Mouse (Mus musculus): ENCODE measurements around the gene Ccdc149.

The Ccdc149 gene

DNA sequence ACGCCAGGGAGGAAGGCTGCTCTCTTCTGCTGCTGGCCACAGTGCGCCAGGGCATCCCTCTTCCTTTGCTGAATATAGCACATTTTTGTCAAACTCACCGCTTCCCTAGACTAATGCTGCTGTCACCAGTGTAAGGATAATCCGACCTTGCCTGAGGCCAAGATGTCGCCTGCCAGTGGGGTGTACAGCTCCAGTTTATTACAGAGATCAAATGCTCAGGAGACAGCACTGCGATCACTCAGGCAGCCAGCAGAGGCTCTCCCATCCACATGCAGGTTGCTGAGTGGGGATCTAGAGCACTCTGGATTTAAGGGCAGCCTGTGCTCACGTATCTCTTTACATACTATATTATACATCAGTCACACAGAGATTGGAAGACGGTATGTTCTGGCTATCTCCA lies 22.1 kb downstream of the Ccdc149 start:
- DNase-seq (ENCODE audit: low spot score in 2 of 2) = no peak

DNA sequence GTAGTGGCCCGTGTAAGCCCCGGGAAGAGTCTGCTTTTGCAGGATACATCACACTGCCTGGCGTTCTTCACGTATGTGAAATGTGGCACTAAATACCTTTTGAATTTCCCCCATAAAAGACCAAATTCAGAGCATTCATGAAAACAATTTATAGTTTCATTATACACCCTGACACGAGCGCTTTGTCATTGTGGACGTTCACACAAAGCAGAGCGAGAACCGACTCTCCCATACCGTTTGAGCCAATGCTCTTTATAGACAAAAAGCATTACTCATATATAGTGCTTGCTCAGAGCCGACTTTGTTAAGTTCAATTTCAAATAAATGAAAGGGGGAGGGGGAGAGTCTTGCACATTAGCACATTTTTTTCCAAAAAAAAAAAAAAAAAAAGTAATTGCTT lies 31.0 kb downstream of the Ccdc149 start:
- no peak for DNase-seq (ENCODE audit: low spot score in 2 of 2)

DNA sequence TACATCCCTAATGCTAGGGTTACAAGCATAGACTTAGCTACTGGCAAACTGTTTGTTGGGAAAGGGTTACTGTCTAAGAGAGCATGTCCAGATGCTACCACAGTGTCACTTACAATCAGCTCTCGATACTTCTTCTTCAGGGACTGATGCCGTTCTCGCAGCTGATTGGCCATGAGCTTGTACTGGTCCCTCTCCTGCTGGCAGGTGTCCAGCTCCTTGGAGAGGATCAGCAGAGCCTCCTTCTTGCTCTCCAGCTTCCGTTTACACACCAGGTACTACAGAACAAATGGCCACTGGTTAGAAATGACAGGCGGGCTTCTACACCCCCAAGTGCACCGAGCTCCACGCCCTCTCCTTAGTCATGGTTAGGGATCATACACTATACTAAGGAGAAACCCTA lies 32.4 kb downstream of the Ccdc149 start:
- DNase-seq (ENCODE audit: low spot score in 2 of 2) = no peak

DNA sequence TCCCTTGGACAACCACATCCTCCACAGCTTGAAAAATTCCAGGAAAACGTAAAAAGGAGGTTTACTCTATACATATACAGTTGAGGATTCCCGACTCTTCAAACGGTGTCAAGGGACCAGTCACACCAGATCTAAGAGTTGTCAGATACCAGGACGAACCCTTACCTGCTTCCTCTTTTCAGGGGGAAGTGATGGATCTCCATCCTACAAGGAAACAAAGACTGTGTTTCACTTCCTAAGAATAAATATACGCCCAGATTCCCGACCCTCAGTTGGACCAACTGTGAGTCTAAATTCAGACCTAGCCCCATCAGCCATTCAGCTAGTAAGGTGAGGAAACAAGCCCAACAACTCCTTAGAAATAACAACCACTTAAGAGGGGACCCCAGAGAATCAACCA lies 35.8 kb downstream of the Ccdc149 start:
- DNase-seq (ENCODE audit: low spot score in 2 of 2) = no peak

DNA sequence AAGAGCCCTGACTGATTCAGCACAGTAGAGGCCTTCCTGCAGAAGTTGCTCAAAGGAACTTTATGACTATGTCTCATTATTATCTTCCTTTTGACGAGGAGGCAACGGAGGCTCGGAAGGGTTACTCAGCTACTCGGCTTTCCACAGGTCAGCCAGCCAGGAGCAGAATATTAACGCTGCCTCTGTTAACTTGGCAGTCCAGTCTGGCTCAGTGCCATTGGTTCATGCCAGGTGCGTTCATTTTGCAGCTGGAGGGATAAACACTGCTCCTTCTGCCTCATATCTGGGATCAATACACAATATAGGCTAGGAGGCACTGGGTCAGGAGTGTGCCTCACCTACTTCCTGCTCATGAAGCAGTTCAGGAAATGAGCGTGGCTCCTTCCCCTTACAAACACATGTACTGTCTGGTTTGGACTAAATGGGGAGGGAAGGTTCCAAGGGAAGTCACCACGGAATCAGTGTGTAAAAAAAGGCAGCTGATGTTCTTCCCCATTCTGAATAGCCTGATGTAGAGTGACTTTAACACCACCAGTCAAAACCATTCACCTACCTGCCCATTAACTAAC lies 40.0 kb downstream of the Ccdc149 start:
- no peak for DNase-seq (ENCODE audit: low spot score in 2 of 2)

DNA sequence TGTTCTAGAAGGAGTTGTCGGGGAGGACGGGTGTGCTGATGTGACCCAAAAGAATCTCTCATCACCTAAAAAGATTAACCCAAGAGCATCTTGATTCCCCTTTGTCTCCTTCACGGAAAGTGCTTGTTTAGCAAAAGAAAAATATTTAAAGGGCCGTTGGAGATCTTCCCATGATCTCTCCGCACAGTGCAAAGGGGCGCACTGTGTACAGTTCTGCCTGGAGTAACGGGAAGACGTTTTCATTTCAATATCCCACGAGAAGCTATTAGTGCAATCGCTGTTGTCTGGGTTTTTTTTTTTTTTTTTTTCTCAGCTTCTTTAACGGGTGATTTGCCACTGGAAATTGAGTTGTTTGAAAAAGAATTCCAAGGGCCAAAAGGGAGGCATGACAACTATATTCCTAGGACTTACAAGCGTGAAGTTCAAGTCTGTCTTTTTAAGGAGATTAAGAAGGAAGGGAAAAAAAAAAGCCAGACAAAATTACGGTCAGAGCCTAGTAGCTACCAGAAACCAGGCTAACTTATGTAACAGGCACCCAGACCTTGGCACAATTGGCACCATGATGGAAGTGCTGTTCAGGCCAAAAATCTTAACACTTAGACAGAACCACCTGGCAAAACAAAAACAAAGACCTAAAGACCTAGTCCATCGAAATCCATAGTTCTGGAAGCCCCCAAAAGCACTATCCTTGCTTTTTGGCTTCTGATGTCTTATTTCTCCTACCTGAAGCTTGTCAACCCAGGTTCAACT lies 41.4 kb downstream of the Ccdc149 start:
- no peak for DNase-seq (ENCODE audit: low spot score in 2 of 2)

DNA sequence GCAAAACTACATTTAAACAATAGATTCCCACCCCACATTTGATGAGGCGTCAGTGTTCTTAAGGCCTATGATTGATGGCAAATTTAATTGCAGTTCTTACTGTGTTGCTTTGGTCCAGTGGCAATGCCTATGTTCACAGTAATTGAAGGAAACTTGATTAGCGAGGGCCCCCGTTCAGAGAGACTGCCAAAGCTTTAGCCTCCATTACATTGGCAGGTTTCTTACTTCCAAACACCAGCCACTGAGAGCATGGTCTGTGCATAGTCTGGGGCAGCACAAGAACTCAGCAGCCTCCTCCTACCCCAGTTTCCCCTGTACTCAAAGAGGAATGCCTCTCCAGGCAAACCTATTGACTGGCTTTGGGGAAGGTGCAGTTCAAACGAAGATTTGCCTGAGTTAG lies 42.7 kb downstream of the Ccdc149 start:
- no peak for DNase-seq (ENCODE audit: low spot score in 2 of 2)

DNA sequence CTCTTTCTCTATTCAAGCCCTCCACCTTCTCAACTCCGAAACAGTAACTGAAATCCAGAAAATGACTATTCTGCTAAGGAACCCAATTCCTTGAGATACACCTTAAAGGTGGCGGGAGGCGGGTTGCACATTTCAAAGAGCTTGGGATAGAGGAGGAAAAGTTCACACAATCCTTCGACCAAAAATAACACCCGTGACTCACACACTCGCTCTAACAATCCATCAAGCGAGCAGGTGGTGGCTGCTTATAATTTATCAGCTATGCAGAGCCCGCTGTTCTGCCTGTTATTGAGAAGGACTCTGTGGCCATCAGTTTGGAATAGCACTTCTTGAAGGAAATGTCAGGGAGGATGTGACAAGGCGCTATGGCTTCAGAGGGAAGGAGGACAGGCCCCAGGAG lies 45.5 kb downstream of the Ccdc149 start:
- DNase-seq (ENCODE audit: low spot score in 2 of 2) = no peak

DNA sequence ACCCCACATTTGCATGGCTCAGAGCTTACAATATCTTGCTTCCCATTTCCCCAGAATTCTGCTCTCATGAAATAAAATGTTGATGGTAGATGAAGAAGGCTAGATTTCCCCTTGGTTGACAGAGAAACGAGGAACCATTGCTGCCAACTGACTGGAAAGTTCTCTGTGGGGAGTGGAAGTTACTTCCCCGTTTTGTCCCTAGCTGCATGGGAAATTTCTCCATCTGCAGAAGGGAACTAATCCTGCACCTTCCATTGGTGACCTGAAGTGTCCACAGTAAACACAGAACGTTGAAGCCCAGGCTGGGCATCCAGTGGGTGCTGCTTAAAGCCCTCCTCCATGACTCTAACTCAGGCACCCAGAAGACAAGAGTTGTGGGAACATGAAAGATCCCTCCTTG lies 47.4 kb downstream of the Ccdc149 start:
- DNase-seq (ENCODE audit: low spot score in 2 of 2) = no peak

DNA sequence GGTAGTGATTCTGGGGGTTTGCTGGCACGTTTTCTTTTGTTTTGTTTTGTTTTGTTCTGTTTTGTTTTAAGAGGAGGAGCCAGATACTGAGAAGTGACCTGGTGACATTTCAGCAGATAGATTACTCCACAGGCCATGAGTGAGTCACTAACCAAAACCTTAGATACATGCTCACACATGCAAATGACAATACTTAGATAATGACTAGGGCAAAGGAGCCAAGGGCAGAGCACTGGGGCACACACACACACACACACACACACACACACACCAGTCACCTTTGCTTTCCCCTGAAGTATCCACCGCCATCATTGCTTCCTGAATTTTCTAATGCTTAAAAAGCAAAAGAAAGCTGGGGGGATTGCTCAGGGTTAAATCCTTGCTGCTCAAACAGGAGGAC lies 54.8 kb downstream of the Ccdc149 start:
- no peak for DNase-seq (ENCODE audit: low spot score in 2 of 2)

DNA sequence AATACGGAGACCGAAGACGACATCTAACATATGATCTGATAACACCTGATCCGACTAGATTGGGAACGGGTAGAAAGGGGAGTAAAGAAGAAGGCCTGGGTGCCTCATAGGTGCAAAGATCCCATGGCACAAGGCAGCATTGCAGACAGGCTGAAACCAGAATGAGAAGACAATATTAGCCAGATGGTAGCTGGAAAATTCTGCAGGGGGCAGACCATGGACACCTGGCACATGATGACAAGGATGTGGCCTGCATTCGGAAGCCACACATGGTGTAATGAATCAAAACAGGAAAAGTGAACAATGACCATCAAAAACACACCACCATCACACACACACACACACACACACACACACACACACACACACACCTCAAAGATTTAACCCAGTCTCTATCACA lies 55.4 kb downstream of the Ccdc149 start:
- no peak for DNase-seq (ENCODE audit: low spot score in 2 of 2)

DNA sequence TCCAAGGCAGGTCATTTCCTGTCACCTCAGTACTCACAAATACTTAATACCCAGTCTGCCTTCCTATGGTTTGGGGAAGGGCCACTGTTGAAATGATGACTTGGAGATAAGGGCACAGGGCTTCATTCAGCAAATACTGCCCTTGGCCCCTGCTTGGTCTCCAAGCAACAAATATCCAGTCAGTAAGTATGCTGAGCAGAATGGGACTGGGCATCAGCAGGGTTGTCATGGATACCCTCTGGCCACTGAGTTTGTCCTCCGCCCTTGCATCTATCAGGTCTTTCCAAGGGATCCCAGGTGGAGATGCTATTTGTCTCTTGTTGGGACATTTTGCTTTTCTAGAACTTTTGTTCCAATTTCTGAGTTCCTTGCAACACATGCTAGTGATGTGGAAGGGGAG lies 56.1 kb downstream of the Ccdc149 start:
- DNase-seq (ENCODE audit: low spot score in 2 of 2) = no peak

DNA sequence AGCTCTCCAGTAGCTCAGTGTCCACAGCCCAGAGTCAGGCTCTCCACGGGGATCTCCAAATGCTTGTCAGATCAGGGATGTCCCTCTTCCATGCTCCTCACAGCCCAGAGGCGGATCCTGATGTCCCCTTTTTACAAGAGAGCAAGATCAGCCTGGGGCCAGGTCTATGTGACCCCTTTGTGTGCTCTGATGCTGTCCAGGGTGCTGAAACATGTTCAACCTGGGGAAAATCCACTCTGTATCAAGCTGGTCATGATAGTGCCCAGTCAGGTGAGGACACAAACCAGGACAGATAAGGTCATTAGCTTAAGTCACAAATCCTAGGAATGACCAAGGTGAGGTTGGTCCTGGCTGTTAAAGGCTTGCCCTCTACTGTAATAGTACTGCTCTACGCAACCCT lies 59.8 kb downstream of the Ccdc149 start:
- DNase-seq (ENCODE audit: low spot score in 2 of 2) = no peak

DNA sequence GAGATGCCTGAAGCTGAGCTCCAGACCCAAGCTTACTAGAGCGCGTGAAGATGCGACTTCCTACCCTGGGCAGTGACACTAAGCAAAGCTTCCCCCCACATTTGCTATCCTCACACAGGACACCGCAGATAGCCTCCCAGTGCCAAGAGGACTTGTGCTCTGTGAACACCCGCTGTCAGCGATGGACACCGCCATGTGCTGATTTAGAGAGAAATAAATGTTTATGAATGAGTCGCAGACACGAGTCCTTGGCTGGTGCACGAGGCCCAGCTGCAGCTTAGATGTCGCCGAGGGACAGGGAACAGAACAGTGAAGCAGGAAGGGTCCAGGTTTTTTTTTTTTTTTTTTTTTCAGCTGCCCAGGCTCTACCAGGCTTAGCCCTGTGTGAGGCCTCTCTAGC lies 61.1 kb downstream of the Ccdc149 start:
- DNase-seq (ENCODE audit: low spot score in 2 of 2) = no peak

DNA sequence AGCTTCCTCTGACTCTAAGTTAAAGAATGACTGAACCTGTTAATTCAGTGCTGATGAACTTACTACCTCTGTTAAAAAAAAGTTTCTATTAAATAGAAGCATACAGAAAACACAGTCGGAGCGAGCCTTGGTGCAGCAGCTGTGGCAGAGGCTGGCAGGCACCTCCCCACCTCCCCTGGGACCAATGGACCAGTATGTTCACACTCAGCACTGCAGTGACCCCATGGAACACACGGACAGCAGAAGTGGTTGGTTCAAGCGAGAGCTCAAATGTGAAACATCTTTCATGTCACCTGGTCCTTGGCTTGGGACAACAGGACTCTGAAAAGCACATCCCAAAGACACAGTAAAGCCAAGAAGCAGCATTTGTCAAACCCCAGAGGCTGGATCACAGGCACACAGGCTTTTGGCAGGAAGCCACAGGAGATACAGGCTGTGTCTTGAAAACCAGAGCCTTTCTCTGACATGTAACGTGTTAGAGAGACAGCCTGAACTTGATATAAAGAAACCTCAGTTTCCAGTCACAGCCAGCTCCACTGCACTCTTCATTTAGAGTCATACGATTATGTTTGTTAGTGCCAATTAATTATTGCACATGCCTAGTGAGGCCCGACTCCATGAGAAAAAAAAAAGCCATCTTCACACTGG lies 62.5 kb downstream of the Ccdc149 start:
- no peak for DNase-seq (ENCODE audit: low spot score in 2 of 2)

DNA sequence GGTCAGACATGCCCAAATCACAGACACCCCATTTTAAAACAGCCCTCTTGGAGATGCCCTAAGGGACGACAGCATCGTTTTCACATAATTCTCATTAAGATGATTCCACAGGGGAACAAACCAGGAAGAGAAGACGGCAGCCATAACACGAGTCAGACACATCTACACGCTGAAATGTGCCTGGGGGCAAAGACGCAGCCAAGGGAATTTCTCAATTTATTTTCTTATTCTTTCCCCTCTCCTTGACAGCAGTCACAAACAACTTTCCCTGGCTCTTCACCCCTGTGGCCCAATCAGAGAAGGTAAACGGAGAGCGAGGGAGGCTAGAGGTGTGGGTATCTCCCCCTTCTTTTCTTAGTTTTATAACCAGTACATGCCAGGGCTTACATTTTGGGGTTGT lies 66.9 kb downstream of the Ccdc149 start:
- DNase-seq (ENCODE audit: low spot score in 2 of 2) = no peak

DNA sequence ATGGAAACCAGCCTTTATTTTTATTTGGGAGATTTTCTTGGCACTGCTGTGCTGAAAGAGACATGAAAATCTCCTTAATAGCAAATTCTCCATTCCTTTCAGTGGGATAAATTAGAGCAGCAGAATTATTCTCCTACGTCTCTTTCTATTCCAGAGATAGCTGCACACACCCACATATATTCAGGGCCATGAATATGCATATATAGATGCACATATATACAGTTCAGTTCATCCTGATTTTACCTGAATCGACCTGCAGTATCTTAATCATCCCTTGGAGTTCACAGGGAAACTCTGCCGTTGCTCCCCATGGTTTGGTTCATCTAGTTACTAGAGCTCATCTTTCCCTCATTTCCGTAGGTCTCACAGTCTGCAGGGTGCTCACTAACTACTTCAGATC lies 77.6 kb downstream of the Ccdc149 start:
- no peak for DNase-seq (ENCODE audit: low spot score in 2 of 2)

DNA sequence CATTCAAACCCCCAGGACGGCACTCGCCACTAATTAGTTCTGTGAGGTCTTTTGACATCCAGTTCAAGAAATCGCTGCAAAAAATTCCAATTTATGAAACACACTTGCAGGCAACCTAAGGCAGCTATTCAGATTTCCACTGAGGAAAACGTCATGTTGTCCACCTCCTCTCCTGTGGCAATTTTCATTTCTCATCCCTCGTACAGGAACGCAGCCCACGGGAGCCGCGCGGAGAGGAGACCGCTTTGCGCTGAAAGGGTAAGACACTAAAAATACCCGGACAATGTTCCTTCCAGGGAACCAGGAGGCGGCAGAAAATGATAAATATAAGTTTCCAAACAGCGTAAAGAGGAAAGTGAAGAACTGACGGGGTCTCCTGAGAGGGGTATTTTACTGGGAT lies 79.8 kb downstream of the Ccdc149 start:
- no peak for DNase-seq (ENCODE audit: low spot score in 2 of 2)

DNA sequence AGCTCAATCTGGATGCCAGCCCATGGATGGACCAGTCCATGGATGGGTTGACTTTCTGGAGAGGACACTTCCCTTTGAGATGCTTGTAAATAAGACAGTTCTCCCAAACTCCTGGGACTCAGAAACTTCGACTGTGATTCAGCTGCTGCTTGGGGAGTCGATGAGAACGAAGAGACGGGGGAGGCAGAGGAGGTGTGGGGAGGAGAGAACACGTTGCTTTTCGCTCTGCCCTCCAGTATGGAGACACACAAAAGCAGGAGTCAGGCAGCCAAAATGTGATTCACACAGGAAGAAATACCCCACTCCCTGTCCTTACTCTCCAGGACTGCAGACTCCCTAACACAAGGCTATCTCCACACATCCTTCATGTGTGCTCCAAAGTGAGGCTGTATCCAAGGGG lies 80.9 kb downstream of the Ccdc149 start:
- DNase-seq (ENCODE audit: low spot score in 2 of 2) = no peak

DNA sequence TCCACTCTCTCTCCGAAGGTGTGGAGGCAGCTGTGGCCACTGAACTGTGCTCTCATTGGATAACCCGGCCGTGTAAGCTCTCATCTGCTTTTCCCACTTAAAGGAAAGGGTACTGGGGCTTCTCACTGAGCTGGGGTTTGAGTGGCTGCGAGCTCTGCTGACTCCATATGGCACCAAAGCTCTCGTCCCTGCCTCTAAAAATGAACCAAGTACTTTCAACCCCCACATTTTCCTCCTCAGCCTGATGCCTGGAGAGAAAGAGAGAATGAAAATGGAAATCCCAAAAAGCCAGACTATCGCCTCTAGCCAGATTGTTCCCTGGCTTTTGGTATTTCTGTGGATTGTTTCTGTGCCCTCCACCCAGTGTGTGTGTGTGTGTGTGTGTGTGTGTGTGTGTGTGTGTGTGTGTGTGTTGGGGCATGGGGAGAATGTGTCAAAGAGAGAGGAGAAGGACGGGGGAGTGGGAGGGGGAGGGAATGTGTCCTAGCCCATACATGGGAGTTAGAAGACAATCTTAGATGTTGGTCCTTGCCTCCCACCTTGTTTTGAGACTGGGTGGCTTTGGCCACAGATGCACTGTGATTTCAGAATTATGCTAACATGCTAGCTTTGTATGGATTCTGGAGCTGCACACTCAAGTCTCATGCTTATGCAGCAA lies 83.1 kb downstream of the Ccdc149 start:
- DNase-seq (ENCODE audit: low spot score in 2 of 2) = no peak

DNA sequence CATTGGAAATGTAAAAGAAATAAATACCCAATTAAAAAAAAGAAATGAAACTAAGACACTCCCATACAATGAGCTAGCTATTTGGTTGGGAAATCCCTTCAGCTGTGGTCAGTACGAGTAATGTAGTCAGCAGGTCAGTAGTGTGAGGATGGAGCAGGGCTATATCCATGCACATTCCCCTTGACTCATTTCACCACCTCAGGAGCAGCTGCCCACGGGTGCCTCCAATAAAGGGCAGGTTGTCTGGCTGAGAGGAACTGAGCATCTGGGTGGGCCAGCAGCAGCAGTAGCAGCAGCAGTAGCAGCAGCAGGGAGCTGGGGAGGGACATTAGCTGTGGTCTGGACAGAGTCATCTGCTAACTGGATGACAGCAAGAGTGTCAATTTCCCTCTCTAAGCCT lies 85.3 kb downstream of the Ccdc149 start:
- DNase-seq (ENCODE audit: low spot score in 2 of 2) = no peak

DNA sequence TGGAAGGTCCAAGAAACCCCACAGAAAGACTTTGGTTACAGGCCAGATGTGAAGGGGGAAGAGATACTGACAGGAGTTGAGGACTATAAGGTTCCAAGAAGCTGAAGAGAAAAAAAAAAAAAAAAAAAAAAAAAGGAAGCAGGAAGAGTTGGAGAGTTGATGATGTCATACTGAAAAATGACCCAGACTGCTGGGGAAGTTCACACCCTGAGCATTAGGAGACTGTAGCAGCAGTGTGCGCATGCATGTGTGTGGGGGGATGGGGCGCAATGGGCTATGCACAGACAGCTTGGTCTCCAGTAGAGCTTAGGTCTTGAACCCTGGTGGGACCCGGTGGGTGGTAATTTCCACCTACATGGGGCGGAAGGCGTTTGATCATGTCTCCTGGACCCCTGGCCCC lies 87.6 kb downstream of the Ccdc149 start:
- DNase-seq (ENCODE audit: low spot score in 2 of 2) = no peak

DNA sequence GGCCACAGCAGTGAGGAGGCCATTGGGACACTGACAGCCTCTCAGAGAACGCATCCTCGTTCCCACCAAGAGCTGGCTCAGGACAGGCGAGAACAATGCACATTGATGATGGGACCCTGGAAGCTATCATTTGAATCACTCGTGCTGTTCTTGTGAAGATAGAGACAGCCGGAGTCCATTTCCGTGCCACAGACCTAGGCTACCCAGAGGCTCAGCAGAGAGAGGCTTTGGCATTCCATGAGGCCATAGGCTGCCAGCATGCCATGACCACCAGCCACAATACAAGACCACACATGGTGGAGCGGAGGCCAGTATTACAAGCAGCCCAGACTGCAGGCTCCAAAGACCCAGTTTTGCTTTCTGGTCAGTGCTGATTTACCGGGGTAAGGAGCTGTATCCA lies 88.5 kb downstream of the Ccdc149 start:
- DNase-seq (ENCODE audit: low spot score in 2 of 2) = no peak
